Mouse (Mus musculus) E14TG2a.4 (cell line): Measurements from ENCODE around the gene Ddx58.

ENCODE experiments used
- CTCF ChIP-seq: conservative IDR thresholded peaks from 2 replicates; pipeline ENCODE4 v1.5.1; 2014; ENCODE audit warnings: low read length
- NANOG ChIP-seq: IDR thresholded peaks from 2 replicates; pipeline ENCODE4 v1.6.1; 2014; ENCODE audit warnings: borderline replicate concordance, low read length, mixed read lengths
- POU5F1 ChIP-seq: IDR thresholded peaks from 2 replicates; pipeline ENCODE4 v1.6.1; 2014; ENCODE audit warnings: low read length, borderline replicate concordance

GRCm38 (mm10) chr4:40180046-40180445, 59.6 kb downstream of the Ddx58 start:
- TF ChIP-seq CTCF (no peak), NANOG (no peak), POU5F1 (no peak)
